ENCODE assay signal across 8 mouse cellular contexts in genomic region chr5:117304947-117305346, GRCm38 (mm10). TPM values are rescaled to one million over a fixed set of nuclear protein-coding genes. Genes with fewer than 3 reads are reported as not detected.
DNase-seq lines count a peak whose midpoint lies in the region; ATAC-seq and TF ChIP-seq lines count a peak whose summit lies in the region.

No protein-coding gene starts in this region.

- H3K4me1 ChIP-seq in midbrain, embryonic 11.5 days (ENCODE audit: control insufficient read depth, insufficient read depth, low read length) = no peaks in the 10 kb centered on the region
- no peaks in the 10 kb centered on the region for H3K4me1 ChIP-seq in midbrain, embryonic 16.5 days (ENCODE audit: control insufficient read depth, insufficient read depth, low read length)
- no peaks in the 10 kb centered on the region for H3K4me1 ChIP-seq in kidney, postnatal 0 days (replicated peaks; ENCODE audit: insufficient read depth, low read length)
- no peaks in the 10 kb centered on the region for H3K4me1 ChIP-seq in lung, adult 2 months (ENCODE audit: control insufficient read depth, insufficient read depth, low read length)

- whole genome bisulfite sequencing in midbrain, embryonic 11.5 days = 80% methylated on average over 7 of the region's 7 CpGs
- 72% methylated on average over 7 of the region's 7 CpGs for WGBS in midbrain, embryonic 16.5 days
- WGBS in kidney, postnatal 0 days = 64% methylated on average over 7 of the region's 7 CpGs
- 45% methylated on average over 7 of the region's 7 CpGs for WGBS in lung, adult 2 months

- ATAC-seq in midbrain, embryonic 11.5 days (ENCODE audit: low FRiP score) = no peak
- ATAC-seq in midbrain, embryonic 16.5 days = no peak
- peak; percentile 66 for ATAC-seq in kidney, postnatal 0 days (replicated peaks; ENCODE audit: low FRiP score, low read depth)

- DNase-seq in midbrain, embryonic 11.5 days (ENCODE audit: low spot score, missing footprints) = peak; percentile 95
- peak; percentile 79 for DNase-seq in brain, embryonic 14.5 days (ENCODE audit: low read depth)
- peak; percentile 87 for DNase-seq in fibroblast of lung, adult 2 months (ENCODE audit: low read depth)
- DNase-seq in kidney, postnatal 0 days (ENCODE audit: low spot score) = peak; percentile 93
- DNase-seq in lung, adult 2 months = peak; percentile 69
- peak; percentile 81 to 85 for DNase-seq in right cerebral cortex, adult 2 months (ENCODE audit: low spot score in 2 of 2)
- peak; percentile 87 for DNase-seq in urinary bladder, postnatal 25 days (ENCODE audit: low spot score)

- no peaks in the 10 kb centered on the region for H3K9me3 ChIP-seq in midbrain, embryonic 11.5 days (ENCODE audit: control insufficient read depth, low read length)
- H3K9me3 ChIP-seq in midbrain, embryonic 16.5 days (replicated peaks; ENCODE audit: control insufficient read depth, low read length, poor library complexity, severe bottlenecking) = no peaks in the 10 kb centered on the region
- H3K9me3 ChIP-seq in kidney, postnatal 0 days (replicated peaks; ENCODE audit: low read length) = no peaks in the 10 kb centered on the region

- H3K27ac ChIP-seq in midbrain, embryonic 11.5 days (ENCODE audit: low read depth, low read length) = no peak overlapping the region
- no peak overlapping the region for H3K27ac ChIP-seq in midbrain, embryonic 16.5 days (ENCODE audit: low read length)
- no peak overlapping the region for H3K27ac ChIP-seq in kidney, postnatal 0 days

- H3K27me3 ChIP-seq in midbrain, embryonic 11.5 days (ENCODE audit: control insufficient read depth, insufficient read depth, low read length) = no peaks in the 10 kb centered on the region
- no peaks in the 10 kb centered on the region for H3K27me3 ChIP-seq in midbrain, embryonic 16.5 days (ENCODE audit: control insufficient read depth, insufficient read depth, low read depth, low read length)
- no peaks in the 10 kb centered on the region for H3K27me3 ChIP-seq in kidney, postnatal 0 days (ENCODE audit: insufficient read depth, low read length)

- peak; percentile 60; the same call in 1 of the 2 replicates for TF ChIP-seq CTCF in brain, embryonic 14.5 days (IDR thresholded peaks at IDR 0.05; ENCODE audit: borderline replicate concordance, extremely low read depth, insufficient read depth, insufficient read length)
- peak; percentile 83 for TF ChIP-seq CTCF in kidney, postnatal 0 days (IDR thresholded peaks at IDR 0.05; ENCODE audit: low read depth)
- TF ChIP-seq CTCF in lung, adult 2 months (IDR thresholded peaks at IDR 0.05; ENCODE audit: insufficient read depth, low read length) = peak; percentile 87

- TF ChIP-seq POLR2A in brain, embryonic 14.5 days (IDR thresholded peaks at IDR 0.05; ENCODE audit: borderline replicate concordance, extremely low read depth, insufficient read depth, insufficient read length, poor library complexity, severe bottlenecking) = no peak
- TF ChIP-seq POLR2A in lung, adult 2 months (IDR thresholded peaks at IDR 0.05; ENCODE audit: borderline replicate concordance, extremely low read depth, low read depth, low read length) = no peak

- H3K9ac ChIP-seq in midbrain, embryonic 11.5 days (ENCODE audit: low read length) = no peak overlapping the region
- no peak overlapping the region for H3K9ac ChIP-seq in midbrain, embryonic 16.5 days (ENCODE audit: low read depth, low read length)
- H3K9ac ChIP-seq in kidney, postnatal 0 days (ENCODE audit: low read depth, low read length) = no peak overlapping the region

- no peak overlapping the region for H3K4me3 ChIP-seq in midbrain, embryonic 11.5 days (ENCODE audit: low read depth, low read length)
- H3K4me3 ChIP-seq in midbrain, embryonic 16.5 days (ENCODE audit: low read depth, low read length) = no peak overlapping the region
- H3K4me3 ChIP-seq in kidney, postnatal 0 days (replicated peaks; ENCODE audit: low read depth, low read length) = no peak overlapping the region
- H3K4me3 ChIP-seq in lung, adult 2 months (replicated peaks; ENCODE audit: extremely low read depth, low read depth, low read length) = no peak overlapping the region

- H3K36me3 ChIP-seq in midbrain, embryonic 11.5 days (ENCODE audit: control insufficient read depth, insufficient read depth, low read length) = no peaks in the 10 kb centered on the region
- H3K36me3 ChIP-seq in midbrain, embryonic 16.5 days (ENCODE audit: control insufficient read depth, insufficient read depth, low read length) = no peaks in the 10 kb centered on the region
- no peaks in the 10 kb centered on the region for H3K36me3 ChIP-seq in kidney, postnatal 0 days (ENCODE audit: insufficient read depth, low read length)

- H3K4me2 ChIP-seq in midbrain, embryonic 11.5 days = no peak overlapping the region
- H3K4me2 ChIP-seq in midbrain, embryonic 16.5 days (ENCODE audit: low read length) = no peak overlapping the region
- H3K4me2 ChIP-seq in kidney, postnatal 0 days (ENCODE audit: low read length) = no peak overlapping the region

RNA-seq across cellular contexts. Expression of gene Vsig10, which starts 13.9 kb away (rescaled TPM):
- polyA plus RNA-seq in midbrain, embryonic 11.5 days (2014; fragmentation: Nextera tagmentation; extraction: Ambion mirVana) = 1.7 and 2.2 TPM in 2 replicates
- polyA plus RNA-seq in midbrain, embryonic 16.5 days (2015; fragmentation: Nextera tagmentation; extraction: Ambion mirVana) = 1.1 and 1.8 TPM in 2 replicates
- polyA plus RNA-seq in brain, embryonic 14.5 days (2012; rRNA removed) = 2.5 and 2.6 TPM in 2 replicates
- 9.5 and 11.6 TPM in 2 replicates for polyA plus RNA-seq in kidney, postnatal 0 days (2015; fragmentation: Nextera tagmentation; extraction: Ambion mirVana)
- polyA plus RNA-seq in lung, adult 2 months (2012; rRNA removed) = 28.9 and 31.5 TPM in 2 replicates

RNA-seq across cellular contexts. Expression of gene Pebp1, which starts 17.5 kb away (rescaled TPM):
- polyA plus RNA-seq in midbrain, embryonic 11.5 days (2014; fragmentation: Nextera tagmentation; extraction: Ambion mirVana) = 893 and 966 TPM in 2 replicates
- 1,070 and 1,134 TPM in 2 replicates for polyA plus RNA-seq in midbrain, embryonic 16.5 days (2015; fragmentation: Nextera tagmentation; extraction: Ambion mirVana)
- 896 and 1,192 TPM in 2 replicates for polyA plus RNA-seq in brain, embryonic 14.5 days (2012; rRNA removed)
- polyA plus RNA-seq in kidney, postnatal 0 days (2015; fragmentation: Nextera tagmentation; extraction: Ambion mirVana) = 625 and 668 TPM in 2 replicates
- polyA plus RNA-seq in lung, adult 2 months (2012; rRNA removed) = 273 and 368 TPM in 2 replicates

RNA-seq across cellular contexts. Expression of gene Wsb2, which starts 52.2 kb away (rescaled TPM):
- 72.7 and 84.2 TPM in 2 replicates for polyA plus RNA-seq in midbrain, embryonic 11.5 days (2014; fragmentation: Nextera tagmentation; extraction: Ambion mirVana)
- polyA plus RNA-seq in midbrain, embryonic 16.5 days (2015; fragmentation: Nextera tagmentation; extraction: Ambion mirVana) = 286 and 309 TPM in 2 replicates
- 225 and 256 TPM in 2 replicates for polyA plus RNA-seq in brain, embryonic 14.5 days (2012; rRNA removed)
- 89.3 and 92.2 TPM in 2 replicates for polyA plus RNA-seq in kidney, postnatal 0 days (2015; fragmentation: Nextera tagmentation; extraction: Ambion mirVana)
- polyA plus RNA-seq in lung, adult 2 months (2012; rRNA removed) = 83.6 and 151 TPM in 2 replicates
